Mouse (Mus musculus): ENCODE measurements at regions not wholly inside any gene's neighbourhood (a gene's known extent, or its start where the extent isn't known, plus 50 kb on each side); places are given as distances from the start of the nearest gene placed in this dataset.

- no peak for TF ChIP-seq CTCF (IDR thresholded peaks at IDR 0.05)
- H3K4me3 ChIP-seq, result no peak overlapping the region
- no peak overlapping the region for H3K27ac ChIP-seq
- DNase-seq (ENCODE audit: extremely low spot score in 1 of 2, low spot score in 2 of 2), result no peak
- intact Hi-C loops (cut with DNase I), result no loop called here
Measured at GRCm38 (mm10) chr16:15052389-15052923, 146.1 kb downstream of the Efcab1 start.

GRCm38 (mm10) chr16:15052924-15053793 is 146.8 kb downstream of the Efcab1 start:
- H3K4me3 ChIP-seq, result no peak overlapping the region
- DNase-seq (ENCODE audit: extremely low spot score in 1 of 2, low spot score in 2 of 2), result peak; percentile 22 to 54
- intact Hi-C loops (cut with DNase I), result no loop called here
- no peak overlapping the region for H3K27ac ChIP-seq
- no peak for TF ChIP-seq CTCF (IDR thresholded peaks at IDR 0.05)

GRCm38 (mm10) chr16:15053840-15054239 is 147.4 kb downstream of the Efcab1 start:
- no peak for TF ChIP-seq CTCF (IDR thresholded peaks at IDR 0.05)
- no peak for DNase-seq (ENCODE audit: extremely low spot score in 1 of 2, low spot score in 2 of 2)
- H3K4me3 ChIP-seq, result no peak overlapping the region
- intact Hi-C loops (cut with DNase I), result no loop called here
- no peak overlapping the region for H3K27ac ChIP-seq

GRCm38 (mm10) chr16:15054306-15055001 is 148.0 kb downstream of the Efcab1 start:
- Histone ChIP-seq H3K27ac (no peak overlapping the region), H3K4me3 (no peak overlapping the region)
- no peak for DNase-seq (ENCODE audit: extremely low spot score in 1 of 2, low spot score in 2 of 2)
- TF ChIP-seq CTCF (IDR thresholded peaks at IDR 0.05), result no peak
- intact Hi-C loops (cut with DNase I), result no loop called here

GRCm38 (mm10) chr16:15055697-15056096 is 149.3 kb downstream of the Efcab1 start:
- intact Hi-C loops (cut with DNase I), result no loop called here
- no peak for DNase-seq (ENCODE audit: extremely low spot score in 1 of 2, low spot score in 2 of 2)
- no peak overlapping the region for H3K4me3 ChIP-seq
- TF ChIP-seq CTCF (IDR thresholded peaks at IDR 0.05), result no peak
- H3K27ac ChIP-seq, result no peak overlapping the region

GRCm38 (mm10) chr16:15070485-15070960 is 164.1 kb downstream of the Efcab1 start:
- Histone ChIP-seq H3K4me3 (no peak overlapping the region), H3K27ac (no peak overlapping the region)
- no peak for TF ChIP-seq CTCF (IDR thresholded peaks at IDR 0.05)
- DNase-seq (ENCODE audit: extremely low spot score in 1 of 2, low spot score in 2 of 2), result no peak
- intact Hi-C loops (cut with DNase I), result no loop called here

- intact Hi-C loops (cut with DNase I), result no loop called here
- TF ChIP-seq CTCF (IDR thresholded peaks at IDR 0.05), result no peak
- no peak for DNase-seq (ENCODE audit: extremely low spot score in 1 of 2, low spot score in 2 of 2)
Measured at GRCm38 (mm10) chr16:15074407-15074806, 168.0 kb downstream of the Efcab1 start.

GRCm38 (mm10) chr16:15083692-15084091 is 177.3 kb downstream of the Efcab1 start:
- no peak for TF ChIP-seq CTCF (IDR thresholded peaks at IDR 0.05)
- H3K4me3 ChIP-seq, result no peak overlapping the region
- H3K27ac ChIP-seq, result no peak overlapping the region
- intact Hi-C loops (cut with DNase I), result no loop called here
- no peak for DNase-seq (ENCODE audit: extremely low spot score in 1 of 2, low spot score in 2 of 2)

More at GRCm38 (mm10) chr16:15074407-15074806, 168.0 kb downstream of the Efcab1 start:
- Histone ChIP-seq H3K4me3 (no peak overlapping the region), H3K27ac (no peak overlapping the region)

GRCm38 (mm10) chr16:15084147-15084752 is 177.8 kb downstream of the Efcab1 start:
- intact Hi-C loops (cut with DNase I), result no loop called here
- no peak overlapping the region for H3K27ac ChIP-seq
- no peak for TF ChIP-seq CTCF (IDR thresholded peaks at IDR 0.05)
- no peak for DNase-seq (ENCODE audit: extremely low spot score in 1 of 2, low spot score in 2 of 2)
- peak overlapping the region; percentile 48 for H3K4me3 ChIP-seq

- H3K27ac ChIP-seq, result no peak overlapping the region
- intact Hi-C loops (cut with DNase I), result no loop called here
- H3K4me3 ChIP-seq, result peak overlapping the region; percentile 48
- DNase-seq (ENCODE audit: extremely low spot score in 1 of 2, low spot score in 2 of 2), result peak in 1 of 2 experiments; percentile 17
- no peak for TF ChIP-seq CTCF (IDR thresholded peaks at IDR 0.05)
Measured at GRCm38 (mm10) chr16:15084753-15085728, 178.6 kb downstream of the Efcab1 start.

- H3K27ac ChIP-seq, result no peak overlapping the region
- intact Hi-C loops (cut with DNase I), result no loop called here
- TF ChIP-seq CTCF (IDR thresholded peaks at IDR 0.05), result no peak
Measured at GRCm38 (mm10) chr16:15086556-15086955, 180.2 kb downstream of the Efcab1 start.

More at GRCm38 (mm10) chr16:15086556-15086955, 180.2 kb downstream of the Efcab1 start:
- no peak for DNase-seq (ENCODE audit: extremely low spot score in 1 of 2, low spot score in 2 of 2)
- no peak overlapping the region for H3K4me3 ChIP-seq

All from left cerebral cortex, adult 2 months (tissue).